In the genomic region with DNA sequence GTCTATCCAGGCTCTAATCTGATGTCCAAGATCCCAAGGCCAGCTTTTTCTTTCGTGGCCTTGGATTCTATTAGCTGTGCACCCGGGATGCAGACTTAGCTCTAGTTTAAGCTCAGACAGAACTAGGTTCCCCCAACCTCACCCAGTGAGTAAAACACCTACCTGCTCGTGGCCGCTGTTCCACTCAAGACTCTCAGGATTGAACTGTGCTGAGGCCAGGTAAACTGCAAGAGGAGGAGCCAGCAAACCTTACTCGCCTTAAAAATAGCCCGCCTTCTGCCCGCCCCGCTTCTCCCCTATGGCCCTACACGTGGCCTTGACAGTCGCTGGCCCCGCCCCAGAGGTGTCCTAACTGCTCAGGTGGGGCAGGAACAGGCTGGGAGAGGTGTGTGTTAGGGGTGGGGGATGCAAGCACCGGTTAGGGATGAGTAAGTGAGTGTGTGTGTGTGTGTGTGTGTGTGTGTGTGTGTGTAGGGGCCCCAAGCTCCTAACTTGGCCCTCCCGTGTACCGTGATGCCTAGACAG, we compare ENCODE assay signal across 19 mouse cellular contexts. TPM values are rescaled to one million over a fixed set of nuclear protein-coding genes. Genes with fewer than 3 reads are reported as not detected.
DNase-seq lines count a peak whose midpoint lies in the region; ATAC-seq lines count a peak whose summit lies in the region.
"Had no signal": no experiment of that assay in that cellular context is flagged by ENCODE, and none has a peak within 500 bp of the region (broad histone marks: within the 10 kb centered on the region; RNA-seq: fewer than 3 reads in every experiment).

A gene (minus strand): TSS at position 230 of the 525 bp plus-strand sequence.

- peaks cover 12% of the 10 kb centered on the region; the same call in 1 of the 2 replicates for H3K27me3 ChIP-seq in heart, embryonic 10.5 days (ENCODE audit: insufficient read depth, poor library complexity, severe bottlenecking)
- H3K27me3 ChIP-seq in limb, embryonic 12.5 days: no peaks in the 10 kb centered on the region
- H3K27me3 ChIP-seq: embryonic facial prominence, embryonic 13.5 days; hindbrain, embryonic 13.5 days; midbrain, embryonic 15.5 days had no signal

- 60% methylated on average over 14 of the region's 14 CpGs for WGBS in heart, embryonic 10.5 days
- 62% methylated on average over 14 of the region's 14 CpGs for WGBS in limb, embryonic 12.5 days

- no peaks in the 10 kb centered on the region for H3K9me3 ChIP-seq in heart, embryonic 10.5 days
- no peaks in the 10 kb centered on the region for H3K9me3 ChIP-seq in limb, embryonic 12.5 days
- H3K9me3 ChIP-seq: embryonic facial prominence, embryonic 13.5 days; hindbrain, embryonic 13.5 days; midbrain, embryonic 15.5 days had no signal

- no peak within 1 kb of the TSS for H3K4me3 ChIP-seq in heart, embryonic 10.5 days
- no peak within 1 kb of the TSS for H3K4me3 ChIP-seq in limb, embryonic 12.5 days (replicated peaks)
- H3K4me3 ChIP-seq: embryonic facial prominence, embryonic 13.5 days; hindbrain, embryonic 13.5 days; midbrain, embryonic 15.5 days had no signal

- H3K4me2 ChIP-seq in limb, embryonic 12.5 days: no peak within 1 kb of the TSS
- H3K4me2 ChIP-seq: embryonic facial prominence, embryonic 13.5 days; hindbrain, embryonic 13.5 days; midbrain, embryonic 15.5 days had no signal

- no peak for DNase-seq in heart, embryonic 10.5 days (ENCODE audit: low spot score)
- DNase-seq in heart, adult 11 months: no peak
- DNase-seq in urinary bladder, adult 2 months (ENCODE audit: low spot score): no peak
- no peak for DNase-seq in urinary bladder, postnatal 10 days (ENCODE audit: low spot score)
- DNase-seq in urinary bladder, postnatal 25 days (ENCODE audit: low spot score): peak; percentile 46
- no peak for DNase-seq in embryo, embryonic 9.5 days (ENCODE audit: extremely low spot score)
- DNase-seq in ovary, postnatal 36 days (ENCODE audit: low spot score): no peak
- DNase-seq: adrenal gland, adult 8-10 months; gastrocnemius, postnatal 25 days; heart, postnatal 10 days; kidney, adult 18-20 months; kidney, postnatal 10 days; retina, postnatal 1 day; thymus, postnatal 14 days had no signal

- ATAC-seq in limb, embryonic 12.5 days (ENCODE audit: insufficient number of reproducible peaks, insufficient read depth, low FRiP score, low TSS enrichment, low read depth): no peak
- ATAC-seq: midbrain, embryonic 15.5 days had no signal

- H3K4me1 ChIP-seq in heart, embryonic 10.5 days: peaks cover 26% of the 10 kb centered on the region
- H3K4me1 ChIP-seq in limb, embryonic 12.5 days (replicated peaks): peaks cover 14% of the 10 kb centered on the region
- H3K4me1 ChIP-seq: hindbrain, embryonic 13.5 days; midbrain, embryonic 15.5 days had no signal

- no peaks in the 10 kb centered on the region for H3K36me3 ChIP-seq in heart, embryonic 10.5 days
- no peaks in the 10 kb centered on the region for H3K36me3 ChIP-seq in limb, embryonic 12.5 days
- H3K36me3 ChIP-seq: embryonic facial prominence, embryonic 13.5 days; hindbrain, embryonic 13.5 days; midbrain, embryonic 15.5 days had no signal

- H3K9ac ChIP-seq in limb, embryonic 12.5 days (replicated peaks): no peak within 1 kb of the TSS
- H3K9ac ChIP-seq: embryonic facial prominence, embryonic 13.5 days; hindbrain, embryonic 13.5 days; liver, embryonic 14.5 days; midbrain, embryonic 15.5 days had no signal

- H3K27ac ChIP-seq in heart, embryonic 10.5 days: 0 out of 2 replicates have a peak within 1 kb of the TSS, but pooled peaks have one; percentile 6
- 0 out of 2 replicates have a peak within 1 kb of the TSS, but pooled peaks have one; percentile 41 for H3K27ac ChIP-seq in limb, embryonic 12.5 days
- H3K27ac ChIP-seq: embryonic facial prominence, embryonic 13.5 days; hindbrain, embryonic 13.5 days; liver, embryonic 14.5 days; midbrain, embryonic 15.5 days had no signal

RNA-seq across cellular contexts. Expression of the gene that starts here (rescaled TPM):
- polyA plus RNA-seq in heart, embryonic 10.5 days (2016; fragmentation: Nextera tagmentation; extraction: Ambion mirVana): 0.36 TPM in 2 replicates
- polyA plus RNA-seq in urinary bladder, adult 2 months (2012; rRNA removed): 26.0 and 28.6 TPM in 2 replicates
- 0.65 and 0.73 TPM in 2 replicates for polyA plus RNA-seq in limb, embryonic 12.5 days (2016; fragmentation: Nextera tagmentation; extraction: Ambion mirVana)

Comparison
In these comparisons a context has a peak if more than half of its experiments do, and no peak if none do; other contexts are left out.
1. RNA of the gene that starts here (polyA plus RNA-seq): 26.0 to 28.6 TPM in urinary bladder, adult 2 months; 0.65 to 0.73 TPM in limb, embryonic 12.5 days and 0.36 TPM in heart, embryonic 10.5 days; every median in the first group is over 10 times any median in the second.